Mouse (Mus musculus): Measurements from ENCODE around the gene Pidd1. TPM values are rescaled to one million over a fixed set of nuclear protein-coding genes. Genes with fewer than 3 reads are reported as not detected.

The Pidd1 gene
- polyA plus RNA-seq, 1 experiment: 2.7 TPM

- H3K27ac ChIP-seq (ENCODE audit: insufficient read depth, low read length): peak within 1 kb of the TSS; percentile 93
- peaks cover 5% of the 10 kb centered on the region; the same call in 1 of the 2 replicates for H3K4me1 ChIP-seq (ENCODE audit: control insufficient read depth, insufficient read depth, low read length)
- H3K4me3 ChIP-seq (ENCODE audit: insufficient read depth, low read length): peak within 1 kb of the TSS; percentile 81
- no peak for TF ChIP-seq CTCF (IDR thresholded peaks at IDR 0.05; ENCODE audit: extremely low read depth, insufficient read depth, low read length)
- TF ChIP-seq POLR2A (IDR thresholded peaks at IDR 0.05; ENCODE audit: extremely low read depth, insufficient read depth, low read length): peak; percentile 77
Measured at GRCm38 (mm10) chr7:141475011-141475804, 31.4 kb upstream of the Pidd1 start, which contains the start of the genes Polr2l and Tspan4. TSS of gene Polr2l (minus strand) at chr7:141475132. TSS of gene Tspan4 (plus strand) at chr7:141475240.

GRCm38 (mm10) chr7:141474160-141474559, 30.3 kb upstream of the Pidd1 start:
- Histone ChIP-seq H3K27ac (ENCODE audit: insufficient read depth, low read length) (no peak overlapping the region), H3K4me3 (ENCODE audit: insufficient read depth, low read length) (peak overlapping the region; percentile 81), H3K4me1 (ENCODE audit: control insufficient read depth, insufficient read depth, low read length) (peaks cover 8% of the 10 kb centered on the region)
- TF ChIP-seq CTCF (IDR thresholded peaks at IDR 0.05; ENCODE audit: extremely low read depth, insufficient read depth, low read length): no peak
- no peak for TF ChIP-seq POLR2A (IDR thresholded peaks at IDR 0.05; ENCODE audit: extremely low read depth, insufficient read depth, low read length)

GRCm38 (mm10) chr7:141472763-141473162, 28.9 kb upstream of the Pidd1 start:
- Histone ChIP-seq H3K27ac (ENCODE audit: insufficient read depth, low read length) (no peak overlapping the region), H3K4me3 (ENCODE audit: insufficient read depth, low read length) (no peak overlapping the region), H3K4me1 (ENCODE audit: control insufficient read depth, insufficient read depth, low read length) (peaks cover 12% of the 10 kb centered on the region)
- TF ChIP-seq POLR2A (IDR thresholded peaks at IDR 0.05; ENCODE audit: extremely low read depth, insufficient read depth, low read length): no peak
- no peak for TF ChIP-seq CTCF (IDR thresholded peaks at IDR 0.05; ENCODE audit: extremely low read depth, insufficient read depth, low read length)

- TF ChIP-seq CTCF (IDR thresholded peaks at IDR 0.05; ENCODE audit: extremely low read depth, insufficient read depth, low read length) (no peak), POLR2A (IDR thresholded peaks at IDR 0.05; ENCODE audit: extremely low read depth, insufficient read depth, low read length) (no peak)
- Histone ChIP-seq H3K27ac (ENCODE audit: insufficient read depth, low read length) (no peak overlapping the region), H3K4me1 (ENCODE audit: control insufficient read depth, insufficient read depth, low read length) (peaks cover 12% of the 10 kb centered on the region), H3K4me3 (ENCODE audit: insufficient read depth, low read length) (no peak overlapping the region)
Measured at GRCm38 (mm10) chr7:141472226-141472625, 28.4 kb upstream of the Pidd1 start.

GRCm38 (mm10) chr7:141471236-141471635, 27.4 kb upstream of the Pidd1 start:
- Histone ChIP-seq H3K4me3 (ENCODE audit: insufficient read depth, low read length) (no peak overlapping the region), H3K27ac (ENCODE audit: insufficient read depth, low read length) (no peak overlapping the region), H3K4me1 (ENCODE audit: control insufficient read depth, insufficient read depth, low read length) (peaks cover 12% of the 10 kb centered on the region)
- TF ChIP-seq POLR2A (IDR thresholded peaks at IDR 0.05; ENCODE audit: extremely low read depth, insufficient read depth, low read length): no peak
- TF ChIP-seq CTCF (IDR thresholded peaks at IDR 0.05; ENCODE audit: extremely low read depth, insufficient read depth, low read length): no peak

GRCm38 (mm10) chr7:141470637-141470944, 26.8 kb upstream of the Pidd1 start:
- TF ChIP-seq POLR2A (IDR thresholded peaks at IDR 0.05; ENCODE audit: extremely low read depth, insufficient read depth, low read length) (no peak), CTCF (IDR thresholded peaks at IDR 0.05; ENCODE audit: extremely low read depth, insufficient read depth, low read length) (no peak)
- no peak overlapping the region for H3K27ac ChIP-seq (ENCODE audit: insufficient read depth, low read length)
- H3K4me1 ChIP-seq (ENCODE audit: control insufficient read depth, insufficient read depth, low read length): peaks cover 12% of the 10 kb centered on the region
- no peak overlapping the region for H3K4me3 ChIP-seq (ENCODE audit: insufficient read depth, low read length)

GRCm38 (mm10) chr7:141469901-141470636, 26.2 kb upstream of the Pidd1 start:
- Histone ChIP-seq H3K27ac (ENCODE audit: insufficient read depth, low read length) (no peak overlapping the region), H3K4me1 (ENCODE audit: control insufficient read depth, insufficient read depth, low read length) (peaks cover 12% of the 10 kb centered on the region), H3K4me3 (ENCODE audit: insufficient read depth, low read length) (no peak overlapping the region)
- TF ChIP-seq POLR2A (IDR thresholded peaks at IDR 0.05; ENCODE audit: extremely low read depth, insufficient read depth, low read length): no peak
- TF ChIP-seq CTCF (IDR thresholded peaks at IDR 0.05; ENCODE audit: extremely low read depth, insufficient read depth, low read length): no peak

GRCm38 (mm10) chr7:141469352-141469751, 25.5 kb upstream of the Pidd1 start:
- Histone ChIP-seq H3K4me1 (ENCODE audit: control insufficient read depth, insufficient read depth, low read length) (peaks cover 12% of the 10 kb centered on the region), H3K4me3 (ENCODE audit: insufficient read depth, low read length) (peak overlapping the region; percentile 62; the same call in 1 of the 2 replicates), H3K27ac (ENCODE audit: insufficient read depth, low read length) (no peak overlapping the region)
- TF ChIP-seq POLR2A (IDR thresholded peaks at IDR 0.05; ENCODE audit: extremely low read depth, insufficient read depth, low read length): no peak
- TF ChIP-seq CTCF (IDR thresholded peaks at IDR 0.05; ENCODE audit: extremely low read depth, insufficient read depth, low read length): no peak

GRCm38 (mm10) chr7:141468522-141469211, 24.8 kb upstream of the Pidd1 start:
- TF ChIP-seq CTCF (IDR thresholded peaks at IDR 0.05; ENCODE audit: extremely low read depth, insufficient read depth, low read length) (peak; percentile 44), POLR2A (IDR thresholded peaks at IDR 0.05; ENCODE audit: extremely low read depth, insufficient read depth, low read length) (no peak)
- peak overlapping the region; percentile 22; the same call in 1 of the 2 replicates for H3K27ac ChIP-seq (ENCODE audit: insufficient read depth, low read length)
- peaks cover 8% of the 10 kb centered on the region for H3K4me1 ChIP-seq (ENCODE audit: control insufficient read depth, insufficient read depth, low read length)
- peak overlapping the region; percentile 62 for H3K4me3 ChIP-seq (ENCODE audit: insufficient read depth, low read length)
